Mouse (Mus musculus): ENCODE results near the gene Mgmt. TPM values are rescaled to one million over a fixed set of nuclear protein-coding genes. Genes with fewer than 3 reads are reported as not detected.

The Mgmt gene
- polyA plus RNA-seq, 1 experiment from 2014 or later: 1.6 TPM

- no peaks in the 10 kb centered on the region for H3K36me3 ChIP-seq
- H3K9ac ChIP-seq (replicated peaks): no peak overlapping the region
- H3K4me2 ChIP-seq (replicated peaks): no peak overlapping the region
- 0 out of 2 replicates have a peak, but pooled peaks cover 10% of the 10 kb centered on the region for H3K27me3 ChIP-seq
- peaks cover 20% of the 10 kb centered on the region for H3K4me1 ChIP-seq (replicated peaks)
- ATAC-seq: no peak
- H3K4me3 ChIP-seq (replicated peaks): no peak overlapping the region
- no peaks in the 10 kb centered on the region for H3K9me3 ChIP-seq
- H3K27ac ChIP-seq: no peak overlapping the region
- WGBS: 93% methylated on average over 4 of the region's 4 CpGs
Measured at GRCm38 (mm10) chr7:136865876-136866275, 28.5 kb upstream of the Mgmt start.

GRCm38 (mm10) chr7:136866535-136866934, 27.9 kb upstream of the Mgmt start:
- no peak overlapping the region for H3K9ac ChIP-seq (replicated peaks)
- H3K4me3 ChIP-seq (replicated peaks): no peak overlapping the region
- 0 out of 2 replicates have a peak, but pooled peaks cover 10% of the 10 kb centered on the region for H3K27me3 ChIP-seq
- WGBS: 73% methylated on average over 4 of the region's 4 CpGs
- peaks cover 25% of the 10 kb centered on the region for H3K4me1 ChIP-seq (replicated peaks)
- H3K36me3 ChIP-seq: no peaks in the 10 kb centered on the region
- no peaks in the 10 kb centered on the region for H3K9me3 ChIP-seq
- H3K4me2 ChIP-seq (replicated peaks): no peak overlapping the region
- no peak for ATAC-seq
- no peak overlapping the region for H3K27ac ChIP-seq

- Histone ChIP-seq H3K4me2 (replicated peaks) (peak overlapping the region; percentile 17), H3K4me1 (replicated peaks) (peaks cover 15% of the 10 kb centered on the region), H3K36me3 (no peaks in the 10 kb centered on the region), H3K27ac (no peak overlapping the region), H3K27me3 (0 out of 2 replicates have a peak, but pooled peaks cover 1% of the 10 kb centered on the region), H3K9ac (replicated peaks) (no peak overlapping the region), H3K9me3 (no peaks in the 10 kb centered on the region), H3K4me3 (replicated peaks) (no peak overlapping the region)
- WGBS: 44% methylated on average over 11 of the region's 11 CpGs
- 0 out of 2 replicates have a peak, but pooled peaks have one; percentile 6 for ATAC-seq
Measured at GRCm38 (mm10) chr7:136871535-136871934, 22.9 kb upstream of the Mgmt start.

GRCm38 (mm10) chr7:136872059-136872458, 22.4 kb upstream of the Mgmt start:
- ATAC-seq: peak; percentile 62; the same call in 1 of the 2 replicates
- Histone ChIP-seq H3K4me3 (replicated peaks) (no peak overlapping the region), H3K27ac (no peak overlapping the region)

GRCm38 (mm10) chr7:136874396-136874795, 20.0 kb upstream of the Mgmt start:
- no peak for ATAC-seq
- Histone ChIP-seq H3K4me2 (replicated peaks) (no peak overlapping the region), H3K27ac (no peak overlapping the region), H3K4me1 (replicated peaks) (peaks cover 15% of the 10 kb centered on the region), H3K36me3 (no peaks in the 10 kb centered on the region), H3K9ac (replicated peaks) (no peak overlapping the region), H3K4me3 (replicated peaks) (no peak overlapping the region), H3K9me3 (no peaks in the 10 kb centered on the region), H3K27me3 (no peaks in the 10 kb centered on the region)
- 53% methylated on average over 1 of the region's 1 CpGs for WGBS

More at GRCm38 (mm10) chr7:136872059-136872458, 22.4 kb upstream of the Mgmt start:
- Histone ChIP-seq H3K4me2 (replicated peaks) (peak overlapping the region; percentile 17), H3K27me3 (no peaks in the 10 kb centered on the region), H3K9me3 (no peaks in the 10 kb centered on the region), H3K4me1 (replicated peaks) (peaks cover 15% of the 10 kb centered on the region), H3K36me3 (no peaks in the 10 kb centered on the region), H3K9ac (replicated peaks) (no peak overlapping the region)
- WGBS: 4% methylated on average over 8 of the region's 8 CpGs

GRCm38 (mm10) chr7:136880386-136880785, 14.0 kb upstream of the Mgmt start:
- no peak overlapping the region for H3K9ac ChIP-seq (replicated peaks)
- no peaks in the 10 kb centered on the region for H3K36me3 ChIP-seq
- ATAC-seq: no peak
- 93% methylated on average over 4 of the region's 4 CpGs for WGBS
- no peaks in the 10 kb centered on the region for H3K27me3 ChIP-seq
- no peaks in the 10 kb centered on the region for H3K9me3 ChIP-seq
- no peak overlapping the region for H3K4me3 ChIP-seq (replicated peaks)
- no peak overlapping the region for H3K4me2 ChIP-seq (replicated peaks)
- no peak overlapping the region for H3K27ac ChIP-seq
- no peaks in the 10 kb centered on the region for H3K4me1 ChIP-seq (replicated peaks)

- WGBS: 81% methylated on average over 6 of the region's 6 CpGs
- H3K4me1 ChIP-seq (replicated peaks): no peaks in the 10 kb centered on the region
- no peaks in the 10 kb centered on the region for H3K36me3 ChIP-seq
- no peak overlapping the region for H3K4me3 ChIP-seq (replicated peaks)
- no peaks in the 10 kb centered on the region for H3K27me3 ChIP-seq
- ATAC-seq: no peak
- no peak overlapping the region for H3K27ac ChIP-seq
- H3K9ac ChIP-seq (replicated peaks): no peak overlapping the region
- H3K9me3 ChIP-seq: no peaks in the 10 kb centered on the region
- H3K4me2 ChIP-seq (replicated peaks): no peak overlapping the region
Measured at GRCm38 (mm10) chr7:136888161-136888560, 6.3 kb upstream of the Mgmt start.

GRCm38 (mm10) chr7:136895356-136895755, 942 bp downstream of the Mgmt start:
- no peaks in the 10 kb centered on the region for H3K27me3 ChIP-seq
- H3K9ac ChIP-seq (replicated peaks): no peak overlapping the region
- H3K4me3 ChIP-seq (replicated peaks): no peak overlapping the region
- no peak overlapping the region for H3K4me2 ChIP-seq (replicated peaks)
- 97% methylated on average over 1 of the region's 1 CpGs for WGBS
- H3K4me1 ChIP-seq (replicated peaks): peaks cover 7% of the 10 kb centered on the region
- no peaks in the 10 kb centered on the region for H3K36me3 ChIP-seq
- no peaks in the 10 kb centered on the region for H3K9me3 ChIP-seq
- H3K27ac ChIP-seq: no peak overlapping the region
- ATAC-seq: no peak

- WGBS: 89% methylated on average over 7 of the region's 7 CpGs
Measured at GRCm38 (mm10) chr7:136895851-136896250, 1.4 kb downstream of the Mgmt start.

GRCm38 (mm10) chr7:136897481-136897880, 3.1 kb downstream of the Mgmt start:
- no peak for ATAC-seq
- WGBS: 26% methylated on average over 1 of the region's 1 CpGs
- Histone ChIP-seq H3K4me1 (replicated peaks) (peaks cover 7% of the 10 kb centered on the region), H3K4me2 (replicated peaks) (no peak overlapping the region), H3K27ac (no peak overlapping the region), H3K27me3 (no peaks in the 10 kb centered on the region), H3K36me3 (no peaks in the 10 kb centered on the region), H3K9ac (replicated peaks) (no peak overlapping the region), H3K4me3 (replicated peaks) (no peak overlapping the region), H3K9me3 (no peaks in the 10 kb centered on the region)

More at GRCm38 (mm10) chr7:136895851-136896250, 1.4 kb downstream of the Mgmt start:
- Histone ChIP-seq H3K9me3 (no peaks in the 10 kb centered on the region), H3K36me3 (no peaks in the 10 kb centered on the region), H3K27ac (no peak overlapping the region), H3K9ac (replicated peaks) (no peak overlapping the region), H3K27me3 (no peaks in the 10 kb centered on the region), H3K4me2 (replicated peaks) (no peak overlapping the region), H3K4me3 (replicated peaks) (no peak overlapping the region), H3K4me1 (replicated peaks) (peaks cover 7% of the 10 kb centered on the region)
- ATAC-seq: no peak

GRCm38 (mm10) chr7:136898005-136898404, 3.6 kb downstream of the Mgmt start:
- Histone ChIP-seq H3K9me3 (no peaks in the 10 kb centered on the region), H3K9ac (replicated peaks) (no peak overlapping the region), H3K27ac (no peak overlapping the region), H3K4me3 (replicated peaks) (no peak overlapping the region), H3K27me3 (no peaks in the 10 kb centered on the region), H3K4me2 (replicated peaks) (no peak overlapping the region), H3K36me3 (no peaks in the 10 kb centered on the region), H3K4me1 (replicated peaks) (peaks cover 7% of the 10 kb centered on the region)
- WGBS: 80% methylated on average over 4 of the region's 4 CpGs
- no peak for ATAC-seq

GRCm38 (mm10) chr7:136908616-136909144, 14.3 kb downstream of the Mgmt start:
- 96% methylated on average over 11 of the region's 11 CpGs for WGBS
- no peak overlapping the region for H3K9ac ChIP-seq (replicated peaks)

GRCm38 (mm10) chr7:136912901-136913300, 18.5 kb downstream of the Mgmt start:
- ATAC-seq: no peak
- H3K4me2 ChIP-seq (replicated peaks): no peak overlapping the region
- H3K9ac ChIP-seq (replicated peaks): no peak overlapping the region
- H3K4me1 ChIP-seq (replicated peaks): peaks cover 9% of the 10 kb centered on the region; the same call in 1 of the 2 replicates
- no peaks in the 10 kb centered on the region for H3K36me3 ChIP-seq
- H3K27me3 ChIP-seq: no peaks in the 10 kb centered on the region
- H3K4me3 ChIP-seq (replicated peaks): no peak overlapping the region
- H3K9me3 ChIP-seq: no peaks in the 10 kb centered on the region
- H3K27ac ChIP-seq: no peak overlapping the region
- 90% methylated on average over 4 of the region's 4 CpGs for WGBS

More at GRCm38 (mm10) chr7:136908616-136909144, 14.3 kb downstream of the Mgmt start:
- no peaks in the 10 kb centered on the region for H3K9me3 ChIP-seq
- H3K4me3 ChIP-seq (replicated peaks): no peak overlapping the region
- H3K4me2 ChIP-seq (replicated peaks): no peak overlapping the region
- no peaks in the 10 kb centered on the region for H3K36me3 ChIP-seq
- no peak for ATAC-seq
- H3K27me3 ChIP-seq: no peaks in the 10 kb centered on the region
- no peak overlapping the region for H3K27ac ChIP-seq
- no peaks in the 10 kb centered on the region for H3K4me1 ChIP-seq (replicated peaks)
